Mouse (Mus musculus) heart, embryonic 11.5 days (tissue): ENCODE measurements around the gene Rhobtb3. TPM values are rescaled to one million over a fixed set of nuclear protein-coding genes. Genes with fewer than 3 reads are reported as not detected.

Source experiments
- ATAC-seq: fragments of 200-750 bp; cut with Nextera tagmentation; replicated peaks from 2 replicates; pipeline ENCODE4 v1.8.0; 2017; ENCODE audit warnings: moderate library complexity; ENCODE audit not compliant: insufficient number of reproducible peaks, low FRiP score, low TSS enrichment
- H3K27ac ChIP-seq: fragments of 300-500 bp; sonication (generic); 2 replicates; pipeline ENCODE4 v1.5.1; 2014; ENCODE audit warnings: mild to moderate bottlenecking, low read depth, low read length
- H3K27me3 ChIP-seq: fragments of 300-500 bp; sonication (generic); 2 replicates; pipeline ENCODE4 v1.6.1; 2014; ENCODE audit warnings: mild to moderate bottlenecking, low read length, mixed read lengths; ENCODE audit not compliant: control insufficient read depth, insufficient read depth
- H3K36me3 ChIP-seq: fragments of 300-500 bp; sonication (generic); 2 replicates; pipeline ENCODE4 v1.6.1; 2014; ENCODE audit warnings: mild to moderate bottlenecking, low read length, moderate library complexity, mixed read lengths; ENCODE audit not compliant: control insufficient read depth, insufficient read depth
- H3K4me1 ChIP-seq: fragments of 300-500 bp; sonication (generic); 2 replicates; pipeline ENCODE4 v1.6.1; 2014; ENCODE audit warnings: low read length; ENCODE audit not compliant: control insufficient read depth, insufficient read depth
- H3K4me2 ChIP-seq: fragments of 300-500 bp; sonication (generic); 2 replicates; pipeline ENCODE4 v1.6.1; 2014; ENCODE audit warnings: mild to moderate bottlenecking, moderate library complexity
- H3K4me3 ChIP-seq: fragments of 300-500 bp; sonication (generic); 2 replicates; pipeline ENCODE4 v1.5.1; 2014; ENCODE audit warnings: low read depth, low read length
- H3K9ac ChIP-seq: fragments of 300-500 bp; sonication (generic); 2 replicates; pipeline ENCODE4 v1.6.1; 2014; ENCODE audit warnings: mild to moderate bottlenecking, low read depth, low read length, moderate library complexity
- H3K9me3 ChIP-seq: fragments of 300-500 bp; sonication (generic); replicated peaks from 2 replicates; pipeline ENCODE4 v1.6.1; 2016; ENCODE audit warnings: low read length; ENCODE audit not compliant: control insufficient read depth
- WGBS: fragments of 180-500 bp; shearing (Covaris S2); extraction: QIAGEN DNeasy Blood & Tissue Kit; methylation state at CpG from one replicate; pipeline ENCODE4 v1.1.7; 2014; ENCODE audit not compliant: insufficient replicate concordance; 5-methylcytosine and 5-hydroxymethylcytosine counted together
- polyA plus RNA-seq: library from polyadenylated mRNA; unstranded; fragments of >200 nt; fragmentation: Nextera tagmentation; extraction: Ambion mirVana; gene quantifications from 2 replicates; pipeline ENCODE4 v1.2.1, GENCODE M21; 2014

The Rhobtb3 gene
- polyA plus RNA-seq, 1 experiment from 2014 or later: 27.4 TPM

- WGBS: 93% methylated on average over 4 of the region's 4 CpGs
- Histone ChIP-seq H3K4me2 (no peak overlapping the region), H3K4me3 (no peak overlapping the region), H3K9me3 (no peaks in the 10 kb centered on the region), H3K9ac (no peak overlapping the region), H3K27ac (no peak overlapping the region), H3K36me3 (no peaks in the 10 kb centered on the region), H3K27me3 (no peaks in the 10 kb centered on the region), H3K4me1 (peaks cover 14% of the 10 kb centered on the region)
- no peak for ATAC-seq
Measured at GRCm38 (mm10) chr13:75838506-75838905, 105.2 kb downstream of the Rhobtb3 start.

- Histone ChIP-seq H3K9ac (no peak overlapping the region), H3K4me1 (peaks cover 3% of the 10 kb centered on the region; the same call in 1 of the 2 replicates), H3K4me3 (no peak overlapping the region), H3K4me2 (no peak overlapping the region), H3K27ac (no peak overlapping the region), H3K9me3 (no peaks in the 10 kb centered on the region), H3K27me3 (no peaks in the 10 kb centered on the region), H3K36me3 (no peaks in the 10 kb centered on the region)
- no peak for ATAC-seq
- WGBS: 45% methylated on average over 2 of the region's 2 CpGs
Measured at GRCm38 (mm10) chr13:75835461-75835860, 108.3 kb downstream of the Rhobtb3 start.

GRCm38 (mm10) chr13:75833499-75833898 lies 110.2 kb downstream of the Rhobtb3 start:
- ATAC-seq: no peak
- Histone ChIP-seq H3K4me3 (no peak overlapping the region), H3K4me2 (no peak overlapping the region), H3K4me1 (no peaks in the 10 kb centered on the region), H3K9ac (no peak overlapping the region), H3K27me3 (no peaks in the 10 kb centered on the region), H3K36me3 (no peaks in the 10 kb centered on the region), H3K9me3 (no peaks in the 10 kb centered on the region), H3K27ac (no peak overlapping the region)

- Histone ChIP-seq H3K4me2 (no peak overlapping the region), H3K27ac (no peak overlapping the region), H3K9ac (no peak overlapping the region), H3K4me3 (no peak overlapping the region), H3K36me3 (no peaks in the 10 kb centered on the region), H3K9me3 (no peaks in the 10 kb centered on the region), H3K27me3 (no peaks in the 10 kb centered on the region), H3K4me1 (no peaks in the 10 kb centered on the region)
- ATAC-seq: no peak
Measured at GRCm38 (mm10) chr13:75832697-75833096, 111.0 kb downstream of the Rhobtb3 start.

- Histone ChIP-seq H3K27me3 (no peaks in the 10 kb centered on the region), H3K4me3 (no peak overlapping the region), H3K9me3 (no peaks in the 10 kb centered on the region), H3K9ac (no peak overlapping the region), H3K36me3 (no peaks in the 10 kb centered on the region), H3K4me1 (no peaks in the 10 kb centered on the region), H3K27ac (no peak overlapping the region), H3K4me2 (no peak overlapping the region)
- WGBS: 78% methylated on average over 6 of the region's 6 CpGs
- ATAC-seq: no peak
Measured at GRCm38 (mm10) chr13:75831710-75832109, 112.0 kb downstream of the Rhobtb3 start.

GRCm38 (mm10) chr13:75830708-75831107 lies 113.0 kb downstream of the Rhobtb3 start:
- H3K9ac ChIP-seq: no peak overlapping the region
- H3K4me1 ChIP-seq: no peaks in the 10 kb centered on the region
- no peaks in the 10 kb centered on the region for H3K27me3 ChIP-seq
- ATAC-seq: no peak
- H3K9me3 ChIP-seq: no peaks in the 10 kb centered on the region
- no peak overlapping the region for H3K27ac ChIP-seq
- no peak overlapping the region for H3K4me3 ChIP-seq
- WGBS: 77% methylated on average over 1 of the region's 1 CpGs
- H3K4me2 ChIP-seq: no peak overlapping the region
- no peaks in the 10 kb centered on the region for H3K36me3 ChIP-seq

GRCm38 (mm10) chr13:75825388-75825787 lies 118.3 kb downstream of the Rhobtb3 start:
- Histone ChIP-seq H3K4me2 (no peak overlapping the region), H3K27ac (no peak overlapping the region), H3K4me1 (no peaks in the 10 kb centered on the region), H3K4me3 (no peak overlapping the region), H3K36me3 (no peaks in the 10 kb centered on the region), H3K27me3 (no peaks in the 10 kb centered on the region), H3K9ac (no peak overlapping the region), H3K9me3 (no peaks in the 10 kb centered on the region)
- ATAC-seq: no peak
- WGBS: 78% methylated on average over 1 of the region's 1 CpGs

GRCm38 (mm10) chr13:75824611-75825319 lies 119.0 kb downstream of the Rhobtb3 start:
- ATAC-seq: no peak
- H3K4me1 ChIP-seq: no peaks in the 10 kb centered on the region
- H3K9me3 ChIP-seq: no peaks in the 10 kb centered on the region
- H3K4me3 ChIP-seq: no peak overlapping the region
- no peaks in the 10 kb centered on the region for H3K27me3 ChIP-seq
- no peaks in the 10 kb centered on the region for H3K36me3 ChIP-seq
- H3K27ac ChIP-seq: no peak overlapping the region
- H3K9ac ChIP-seq: no peak overlapping the region
- WGBS: 78% methylated on average over 5 of the region's 5 CpGs
- no peak overlapping the region for H3K4me2 ChIP-seq

GRCm38 (mm10) chr13:75823201-75823600 lies 120.5 kb downstream of the Rhobtb3 start:
- ATAC-seq: no peak

More at GRCm38 (mm10) chr13:75823201-75823600, 120.5 kb downstream of the Rhobtb3 start:
- no peaks in the 10 kb centered on the region for H3K4me1 ChIP-seq
- WGBS: 84% methylated on average over 8 of the region's 9 CpGs
- no peaks in the 10 kb centered on the region for H3K27me3 ChIP-seq
- H3K36me3 ChIP-seq: no peaks in the 10 kb centered on the region
- no peak overlapping the region for H3K4me2 ChIP-seq
- H3K9me3 ChIP-seq: no peaks in the 10 kb centered on the region
- no peak overlapping the region for H3K4me3 ChIP-seq
- no peak overlapping the region for H3K27ac ChIP-seq
- H3K9ac ChIP-seq: no peak overlapping the region
